Mouse (Mus musculus): ENCODE measurements at regions not wholly inside any gene's neighbourhood (a gene's known extent, or its start where the extent isn't known, plus 50 kb on each side); places are given as distances from the start of the nearest gene placed in this dataset.

- DNase-seq (ENCODE audit: low read depth, low spot score) = no peak
Observed at GRCm38 (mm10) chr2:79134281-79134680, 120.9 kb upstream of the Itga4 start.

GRCm38 (mm10) chr2:79135986-79136385, 119.2 kb upstream of the Itga4 start:
- DNase-seq (ENCODE audit: low read depth, low spot score) = no peak

GRCm38 (mm10) chr2:79136619-79137458, 118.4 kb upstream of the Itga4 start:
- DNase-seq (ENCODE audit: low read depth, low spot score) = no peak

- no peak for DNase-seq (ENCODE audit: low read depth, low spot score)
Observed at GRCm38 (mm10) chr2:79137694-79138171, 117.5 kb upstream of the Itga4 start.

GRCm38 (mm10) chr2:79138368-79139109, 116.7 kb upstream of the Itga4 start:
- no peak for DNase-seq (ENCODE audit: low read depth, low spot score)

GRCm38 (mm10) chr2:79141961-79142360, 113.3 kb upstream of the Itga4 start:
- DNase-seq (ENCODE audit: low read depth, low spot score) = no peak

- no peak for DNase-seq (ENCODE audit: low read depth, low spot score)
Observed at GRCm38 (mm10) chr2:79143196-79143595, 112.0 kb upstream of the Itga4 start.

- no peak for DNase-seq (ENCODE audit: low read depth, low spot score)
Observed at GRCm38 (mm10) chr2:79145897-79146296, 109.3 kb upstream of the Itga4 start.

GRCm38 (mm10) chr2:79146563-79146962, 108.7 kb upstream of the Itga4 start:
- no peak for DNase-seq (ENCODE audit: low read depth, low spot score)

GRCm38 (mm10) chr2:79149012-79149698, 106.1 kb upstream of the Itga4 start:
- DNase-seq (ENCODE audit: low read depth, low spot score) = no peak

- no peak for DNase-seq (ENCODE audit: low read depth, low spot score)
Observed at GRCm38 (mm10) chr2:79151610-79152009, 103.6 kb upstream of the Itga4 start.

- peak; percentile 30 for DNase-seq (ENCODE audit: low read depth, low spot score)
Observed at GRCm38 (mm10) chr2:79152031-79152694, 103.1 kb upstream of the Itga4 start.

GRCm38 (mm10) chr2:79152695-79153057, 102.5 kb upstream of the Itga4 start:
- peak; percentile 24 for DNase-seq (ENCODE audit: low read depth, low spot score)

GRCm38 (mm10) chr2:79153070-79153469, 102.2 kb upstream of the Itga4 start:
- no peak for DNase-seq (ENCODE audit: low read depth, low spot score)

GRCm38 (mm10) chr2:79158450-79159055, 96.7 kb upstream of the Itga4 start:
- no peak for DNase-seq (ENCODE audit: low read depth, low spot score)

GRCm38 (mm10) chr2:79159336-79159735, 95.9 kb upstream of the Itga4 start:
- DNase-seq (ENCODE audit: low read depth, low spot score) = no peak

- DNase-seq (ENCODE audit: low read depth, low spot score) = no peak
Observed at GRCm38 (mm10) chr2:79172967-79173919, 82.0 kb upstream of the Itga4 start.

GRCm38 (mm10) chr2:79174282-79174681, 80.9 kb upstream of the Itga4 start:
- no peak for DNase-seq (ENCODE audit: low read depth, low spot score)

- DNase-seq (ENCODE audit: low read depth, low spot score) = no peak
Observed at GRCm38 (mm10) chr2:79180782-79181181, 74.4 kb upstream of the Itga4 start.

GRCm38 (mm10) chr2:79183034-79183630, 72.1 kb upstream of the Itga4 start:
- no peak for DNase-seq (ENCODE audit: low read depth, low spot score)
